Mouse (Mus musculus) hindbrain, embryonic 14.5 days (tissue): ENCODE measurements around the gene Epha2. TPM values are rescaled to one million over a fixed set of nuclear protein-coding genes. Genes with fewer than 3 reads are reported as not detected.

ENCODE experiments used
- ATAC-seq: fragments of 200-750 bp; cut with Nextera tagmentation; 2 replicates; pipeline ENCODE4 v1.8.0; 2017; ENCODE audit warnings: moderate number of reproducible peaks, mild to moderate bottlenecking, moderate TSS enrichment, moderate library complexity; ENCODE audit not compliant: low FRiP score
- DNase-seq: peaks from one replicate; pipeline ENCODE4 v3.0.0-alpha.2; 2015; ENCODE audit warnings: low spot score
- H3K27ac ChIP-seq: fragments of 300-500 bp; sonication (generic); 2 replicates; pipeline ENCODE4 v1.5.1; 2014; ENCODE audit warnings: mild to moderate bottlenecking, moderate library complexity
- H3K27me3 ChIP-seq: fragments of 300-500 bp; sonication (generic); 2 replicates; pipeline ENCODE4 v1.6.1; 2014; ENCODE audit warnings: mild to moderate bottlenecking, low read length, mixed read lengths; ENCODE audit not compliant: control insufficient read depth, insufficient read depth
- H3K36me3 ChIP-seq: fragments of 300-500 bp; sonication (generic); replicated peaks from 2 replicates; pipeline ENCODE4 v1.6.1; 2014; ENCODE audit not compliant: control insufficient read depth, insufficient read depth
- H3K4me1 ChIP-seq: fragments of 300-500 bp; sonication (generic); replicated peaks from 2 replicates; pipeline ENCODE4 v1.6.1; 2014; ENCODE audit warnings: antibody characterized with exemption, low read length, mixed read lengths; ENCODE audit not compliant: control insufficient read depth, insufficient read depth
- H3K4me2 ChIP-seq: fragments of 300-500 bp; sonication (generic); replicated peaks from 2 replicates; pipeline ENCODE4 v1.6.1; 2014; ENCODE audit warnings: mild to moderate bottlenecking, moderate library complexity
- H3K4me3 ChIP-seq: fragments of 300-500 bp; sonication (generic); replicated peaks from 2 replicates; pipeline ENCODE4 v1.5.1; 2014; ENCODE audit warnings: mild to moderate bottlenecking, low read length
- H3K9ac ChIP-seq: fragments of 300-500 bp; sonication (generic); 2 replicates; pipeline ENCODE4 v1.6.1; 2014
- H3K9me3 ChIP-seq: fragments of 300-500 bp; sonication (generic); 2 replicates; pipeline ENCODE4 v1.6.1; 2016; ENCODE audit warnings: low read length; ENCODE audit not compliant: control insufficient read depth
- WGBS: fragments of 180-500 bp; shearing (Covaris S2); extraction: QIAGEN DNeasy Blood & Tissue Kit; methylation state at CpG from one replicate; pipeline ENCODE4 v1.1.7; 2014; 5-methylcytosine and 5-hydroxymethylcytosine counted together
- polyA plus RNA-seq: library from polyadenylated mRNA; unstranded; fragments of >200 nt; fragmentation: Nextera tagmentation; extraction: Ambion mirVana; gene quantifications from 2 replicates; pipeline ENCODE4 v1.2.1, GENCODE M21; 2014

The Epha2 gene
- polyA plus RNA-seq, 1 experiment from 2014 or later: 0.64 TPM

- WGBS: 83% methylated on average over 8 of the region's 8 CpGs
- ATAC-seq: no peak
- Histone ChIP-seq H3K9me3 (no peaks in the 10 kb centered on the region), H3K36me3 (no peaks in the 10 kb centered on the region), H3K4me1 (peaks cover 11% of the 10 kb centered on the region; the same call in 1 of the 2 replicates), H3K27me3 (no peaks in the 10 kb centered on the region), H3K27ac (no peak overlapping the region), H3K4me3 (no peak overlapping the region), H3K4me2 (no peak overlapping the region), H3K9ac (no peak overlapping the region)
- no peak for DNase-seq
Measured at GRCm38 (mm10) chr4:141277157-141277556, 23.9 kb upstream of the Epha2 start.

DNA sequence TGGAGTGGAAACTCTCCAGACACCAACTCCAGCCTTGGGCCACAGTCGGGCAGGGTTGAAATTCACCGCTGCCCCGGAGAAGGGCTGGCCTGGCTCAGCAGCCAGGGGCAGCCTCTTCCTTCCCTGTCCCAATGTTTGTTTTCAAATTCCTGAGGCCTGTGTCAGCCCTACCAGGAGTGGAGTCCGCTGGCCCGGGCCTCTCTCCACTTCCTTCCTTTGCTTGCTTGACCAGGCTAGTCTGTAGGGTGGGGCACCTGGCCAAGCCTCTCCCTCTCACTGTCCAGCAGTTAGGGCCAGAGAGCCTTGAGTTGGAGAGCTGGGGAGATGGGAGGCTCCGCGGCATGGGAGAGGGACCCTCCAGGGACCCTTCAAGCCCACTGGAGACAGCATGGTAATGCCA, 22.9 kb upstream of the Epha2 start:
- no peaks in the 10 kb centered on the region for H3K27me3 ChIP-seq
- H3K27ac ChIP-seq: peak overlapping the region; percentile 74
- DNase-seq: no peak
- H3K9me3 ChIP-seq: no peaks in the 10 kb centered on the region
- H3K36me3 ChIP-seq: no peaks in the 10 kb centered on the region
- no peak overlapping the region for H3K9ac ChIP-seq
- ATAC-seq: no peak
- H3K4me1 ChIP-seq: peaks cover 11% of the 10 kb centered on the region; the same call in 1 of the 2 replicates
- no peak overlapping the region for H3K4me3 ChIP-seq
- WGBS: 52% methylated on average over 7 of the region's 7 CpGs
- H3K4me2 ChIP-seq: no peak overlapping the region

GRCm38 (mm10) chr4:141279327-141279726, 21.7 kb upstream of the Epha2 start:
- Histone ChIP-seq H3K27me3 (no peaks in the 10 kb centered on the region), H3K4me3 (no peak overlapping the region), H3K9me3 (no peaks in the 10 kb centered on the region), H3K27ac (no peak overlapping the region), H3K36me3 (no peaks in the 10 kb centered on the region), H3K4me1 (peaks cover 7% of the 10 kb centered on the region; the same call in 1 of the 2 replicates), H3K4me2 (no peak overlapping the region), H3K9ac (no peak overlapping the region)
- ATAC-seq (no peak), DNase-seq (no peak)
- WGBS: 51% methylated on average over 15 of the region's 15 CpGs

- H3K4me3 ChIP-seq: no peak overlapping the region
- ATAC-seq: no peak
Measured at GRCm38 (mm10) chr4:141279783-141280182, 21.3 kb upstream of the Epha2 start.

DNA sequence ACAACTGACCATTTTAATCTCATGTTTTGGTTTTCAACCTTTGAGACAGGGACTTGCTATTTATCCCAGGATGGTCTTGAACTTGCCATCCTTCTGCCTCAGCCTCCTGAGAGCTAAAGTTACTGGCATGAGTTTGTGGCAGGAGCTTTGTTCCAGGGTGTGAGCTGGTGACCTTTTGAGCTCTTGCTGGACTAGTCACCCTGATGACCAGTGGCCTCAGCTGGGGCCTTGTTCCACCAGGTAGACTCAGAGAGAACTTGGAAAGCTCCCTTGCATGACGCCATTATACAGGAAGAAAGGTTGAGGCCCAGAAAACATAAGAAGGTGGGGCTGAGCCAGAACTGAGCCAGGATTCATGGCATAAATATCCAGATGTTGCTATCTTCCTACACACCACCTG, 20.6 kb upstream of the Epha2 start:
- H3K9me3 ChIP-seq: no peaks in the 10 kb centered on the region
- no peak for DNase-seq
- no peak overlapping the region for H3K4me3 ChIP-seq
- H3K27me3 ChIP-seq: no peaks in the 10 kb centered on the region
- no peaks in the 10 kb centered on the region for H3K4me1 ChIP-seq
- 97% methylated on average over 1 of the region's 1 CpGs for WGBS
- no peak overlapping the region for H3K27ac ChIP-seq
- no peak for ATAC-seq
- no peak overlapping the region for H3K4me2 ChIP-seq
- H3K9ac ChIP-seq: no peak overlapping the region
- H3K36me3 ChIP-seq: no peaks in the 10 kb centered on the region

More at GRCm38 (mm10) chr4:141279783-141280182, 21.3 kb upstream of the Epha2 start:
- no peak for DNase-seq
- no peak overlapping the region for H3K4me2 ChIP-seq
- no peak overlapping the region for H3K27ac ChIP-seq
- H3K9me3 ChIP-seq: no peaks in the 10 kb centered on the region
- H3K4me1 ChIP-seq: peaks cover 2% of the 10 kb centered on the region; the same call in 1 of the 2 replicates
- 94% methylated on average over 6 of the region's 6 CpGs for WGBS
- no peak overlapping the region for H3K9ac ChIP-seq
- no peaks in the 10 kb centered on the region for H3K36me3 ChIP-seq
- no peaks in the 10 kb centered on the region for H3K27me3 ChIP-seq

GRCm38 (mm10) chr4:141281153-141281552, 19.9 kb upstream of the Epha2 start:
- Histone ChIP-seq H3K4me1 (no peaks in the 10 kb centered on the region), H3K36me3 (no peaks in the 10 kb centered on the region), H3K9ac (no peak overlapping the region), H3K27ac (no peak overlapping the region), H3K9me3 (no peaks in the 10 kb centered on the region), H3K4me3 (no peak overlapping the region), H3K4me2 (no peak overlapping the region), H3K27me3 (no peaks in the 10 kb centered on the region)
- DNase-seq (no peak), ATAC-seq (no peak)
- 46% methylated on average over 6 of the region's 6 CpGs for WGBS

- Histone ChIP-seq H3K4me3 (no peak overlapping the region), H3K27me3 (peaks cover under 1% of the 10 kb centered on the region; the same call in 1 of the 2 replicates), H3K27ac (no peak overlapping the region), H3K9ac (no peak overlapping the region), H3K9me3 (no peaks in the 10 kb centered on the region), H3K4me2 (no peak overlapping the region), H3K36me3 (no peaks in the 10 kb centered on the region), H3K4me1 (no peaks in the 10 kb centered on the region)
- 91% methylated on average over 1 of the region's 1 CpGs for WGBS
- ATAC-seq (no peak), DNase-seq (no peak)
Measured at GRCm38 (mm10) chr4:141281578-141281977, 19.5 kb upstream of the Epha2 start.

- Histone ChIP-seq H3K4me2 (no peak overlapping the region), H3K9me3 (no peaks in the 10 kb centered on the region), H3K27ac (no peak overlapping the region), H3K4me3 (no peak overlapping the region), H3K4me1 (0 out of 2 replicates have a peak, but pooled peaks cover under 1% of the 10 kb centered on the region), H3K9ac (no peak overlapping the region), H3K27me3 (peaks cover 5% of the 10 kb centered on the region; the same call in 1 of the 2 replicates), H3K36me3 (no peaks in the 10 kb centered on the region)
- DNase-seq: no peak
- WGBS: 70% methylated on average over 3 of the region's 3 CpGs
- ATAC-seq: no peak
Measured at GRCm38 (mm10) chr4:141282087-141282486, 19.0 kb upstream of the Epha2 start.

DNA sequence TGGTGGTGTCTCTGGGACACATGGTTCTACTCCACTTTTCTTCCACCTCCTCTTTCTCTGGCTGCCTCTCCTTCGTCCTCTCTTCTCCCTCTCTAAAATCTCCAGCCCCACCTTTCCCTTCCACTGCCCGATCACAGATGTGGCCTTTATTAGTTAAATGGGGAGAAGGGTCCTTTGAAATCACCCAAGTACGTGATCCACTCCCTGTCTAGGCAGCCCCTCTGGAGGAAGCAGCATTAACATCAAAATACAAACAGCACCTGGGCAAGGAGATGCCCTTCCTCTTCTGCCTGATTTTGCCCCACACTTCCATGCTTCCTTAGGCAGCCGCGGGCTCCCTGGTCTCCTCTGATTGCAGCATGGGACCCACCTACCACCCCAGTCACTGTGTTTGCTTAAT, 18.4 kb upstream of the Epha2 start:
- 51% methylated on average over 5 of the region's 5 CpGs for WGBS
- ATAC-seq: no peak
- peaks cover 11% of the 10 kb centered on the region for H3K27me3 ChIP-seq

More for the DNA sequence above, 18.4 kb upstream of the Epha2 start:
- Histone ChIP-seq H3K4me2 (no peak overlapping the region), H3K36me3 (no peaks in the 10 kb centered on the region), H3K9me3 (no peaks in the 10 kb centered on the region), H3K27ac (no peak overlapping the region), H3K9ac (no peak overlapping the region), H3K4me3 (no peak overlapping the region), H3K4me1 (0 out of 2 replicates have a peak, but pooled peaks cover 6% of the 10 kb centered on the region)
- DNase-seq: no peak
